Mouse (Mus musculus) 416B (cell line): ENCODE results near the gene Fuca2.
"Not testable (repeated sequence)": the region's sequence is repeated elsewhere in the genome, so short reads cannot be mapped to it uniquely, and the experiment has no call there.

Experiments used
- DNase-seq: peaks from one replicate; pipeline ENCODE4 v3.0.0; 2011; ENCODE audit warnings: low read depth

Gene Fuca2

GRCm38 (mm10) chr10:13499331-13499730 is at the start of gene Fuca2:
Gene Fuca2 (plus strand): TSS chr10:13499540.
- DNase-seq, result peak; percentile 12

- no peak for DNase-seq
These were observed 47.7 kb upstream of the Fuca2 start for GRCm38 (mm10) chr10:13451640-13452039.

- DNase-seq, result peak; percentile 45
These were observed 45.9 kb upstream of the Fuca2 start for GRCm38 (mm10) chr10:13453200-13453990.

GRCm38 (mm10) chr10:13464295-13464694 is 35.0 kb upstream of the Fuca2 start:
- not testable (repeated sequence) for DNase-seq

GRCm38 (mm10) chr10:13466925-13467324 is 32.4 kb upstream of the Fuca2 start:
- DNase-seq, result no peak

- not testable (repeated sequence) for DNase-seq
These were observed 31.3 kb upstream of the Fuca2 start for GRCm38 (mm10) chr10:13468025-13468529.

- DNase-seq, result peak; percentile 22
These were observed 29.1 kb upstream of the Fuca2 start for GRCm38 (mm10) chr10:13470236-13470635.

GRCm38 (mm10) chr10:13473287-13473832 is 26.0 kb upstream of the Fuca2 start:
- no peak for DNase-seq

- DNase-seq, result no peak
These were observed 25.3 kb upstream of the Fuca2 start, which contains the start of gene Phactr2 for GRCm38 (mm10) chr10:13473833-13474567. Gene Phactr2 (minus strand): TSS chr10:13474412.

GRCm38 (mm10) chr10:13474568-13474955 is 24.8 kb upstream of the Fuca2 start:
- DNase-seq, result no peak

- DNase-seq, result no peak
These were observed 24.2 kb upstream of the Fuca2 start for GRCm38 (mm10) chr10:13475121-13475520.

- no peak for DNase-seq
These were observed 20.0 kb upstream of the Fuca2 start for GRCm38 (mm10) chr10:13479341-13479740.

- no peak for DNase-seq
These were observed 13.4 kb upstream of the Fuca2 start for GRCm38 (mm10) chr10:13485958-13486357.

GRCm38 (mm10) chr10:13489671-13490070 is 9.7 kb upstream of the Fuca2 start:
- DNase-seq, result no peak

- DNase-seq, result no peak
These were observed 5.2 kb upstream of the Fuca2 start for GRCm38 (mm10) chr10:13493978-13494686.

- DNase-seq, result no peak
These were observed 3.0 kb upstream of the Fuca2 start for GRCm38 (mm10) chr10:13496315-13496714.

GRCm38 (mm10) chr10:13500473-13500872 is 1.1 kb downstream of the Fuca2 start:
- DNase-seq, result no peak

GRCm38 (mm10) chr10:13500938-13501496 is 1.7 kb downstream of the Fuca2 start:
- peak; percentile 92 for DNase-seq

GRCm38 (mm10) chr10:13501533-13501932 is 2.2 kb downstream of the Fuca2 start:
- not testable (repeated sequence) for DNase-seq

- no peak for DNase-seq
These were observed 3.0 kb downstream of the Fuca2 start for GRCm38 (mm10) chr10:13502371-13502770.

GRCm38 (mm10) chr10:13521857-13522256 is 22.5 kb downstream of the Fuca2 start:
- DNase-seq, result no peak

- DNase-seq, result no peak
These were observed 28.8 kb downstream of the Fuca2 start for GRCm38 (mm10) chr10:13528155-13528554.
